Mouse (Mus musculus) G1E (cell line): ENCODE results near the gene Bbs12.

Experiments
- CTCF ChIP-seq: IDR thresholded peaks from 2 replicates; pipeline ENCODE4 v1.5.1; 2012; ENCODE audit warnings: low read depth, low read length, inconsistent platforms, mixed read lengths
- GATA1 ChIP-seq: IDR thresholded peaks from 2 replicates; pipeline ENCODE4 v1.6.1; 2012; ENCODE audit warnings: borderline replicate concordance, low read length, inconsistent platforms, mixed read lengths
- POLR2AphosphoS5 ChIP-seq: IDR thresholded peaks from 2 replicates; pipeline ENCODE4 v1.6.1; 2012; ENCODE audit warnings: low read depth, low read length, inconsistent platforms; ENCODE audit not compliant: insufficient replicate concordance
- TAL1 ChIP-seq: conservative IDR thresholded peaks from 2 replicates; pipeline ENCODE4 v1.6.1; 2012; ENCODE audit warnings: low read depth, low read length, inconsistent platforms, mixed read lengths

GRCm38 (mm10) chr3:37365976-37366375 is 53.6 kb downstream of the Bbs12 start:
- TF ChIP-seq CTCF: no peak
- TF ChIP-seq TAL1: no peak
- TF ChIP-seq POLR2AphosphoS5: no peak
- TF ChIP-seq GATA1: no peak
